Mouse (Mus musculus): ENCODE measurements at regions not wholly inside any gene's neighbourhood (a gene's known extent, or its start where the extent isn't known, plus 50 kb on each side); places are given as distances from the start of the nearest gene placed in this dataset.

DNA sequence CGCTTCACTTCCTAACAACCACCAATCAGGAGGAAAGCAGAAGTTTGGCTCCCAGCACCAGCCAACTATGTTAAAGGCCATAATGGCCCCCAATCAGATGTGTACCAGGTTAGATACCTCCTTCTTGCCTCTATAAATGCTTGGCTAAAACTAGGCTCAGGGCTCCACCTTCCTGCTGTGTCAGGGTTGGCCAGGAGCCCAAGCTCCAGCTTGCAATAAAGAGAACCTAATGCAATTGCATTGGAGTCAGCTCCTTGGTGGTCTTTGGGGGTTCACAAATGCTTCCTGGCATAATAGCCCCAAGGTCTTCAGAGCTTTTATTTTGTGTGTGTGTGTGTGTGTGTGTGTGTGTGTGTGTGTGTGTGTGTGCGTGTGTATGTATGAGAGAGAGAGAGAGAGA lies 76.9 kb upstream of the Nphp3 start:
- no peak for TF ChIP-seq CTCF (IDR thresholded peaks at IDR 0.05; ENCODE audit: control insufficient read depth, insufficient read depth, insufficient replicate concordance, low read depth, low read length)
- TF ChIP-seq POLR2A (IDR thresholded peaks at IDR 0.05; ENCODE audit: control insufficient read depth, low read depth, low read length) = no peak
